Mouse (Mus musculus) myocyte (in vitro differentiated cells): ENCODE results near the gene Arhgap17. TPM values are rescaled to one million over a fixed set of nuclear protein-coding genes. Genes with fewer than 3 reads are reported as not detected.

ENCODE experiments used
- H3K27me3 ChIP-seq: one replicate; pipeline ENCODE4 v1.6.1; 2011; ENCODE audit not compliant: control insufficient read depth, insufficient read depth, insufficient read length
- H3K36me3 ChIP-seq: one replicate; pipeline ENCODE4 v1.6.1; 2011; ENCODE audit not compliant: control insufficient read depth, insufficient read depth
- H3K4me2 ChIP-seq: one replicate; pipeline ENCODE4 v1.6.1; 2011; ENCODE audit warnings: low read depth, control low read depth
- H3K4me3 ChIP-seq: one replicate; pipeline ENCODE4 v1.5.1; 2011; ENCODE audit warnings: mild to moderate bottlenecking, control low read depth, moderate library complexity
- H3K79me2 ChIP-seq: one replicate; pipeline ENCODE4 v1.6.1; 2011; ENCODE audit not compliant: control insufficient read depth, insufficient read depth
- H3ac ChIP-seq: one replicate; pipeline ENCODE4 v1.6.1; 2011; ENCODE audit not compliant: control insufficient read depth, insufficient read length
- CEBPB ChIP-seq: IDR thresholded peaks from 2 replicates; pipeline ENCODE4 v1.6.1; 2011; ENCODE audit warnings: mild to moderate bottlenecking, moderate library complexity; ENCODE audit not compliant: poor library complexity, insufficient read depth, severe bottlenecking
- E2F4 ChIP-seq: IDR thresholded peaks from one replicate; pipeline ENCODE4 v1.6.1; 2011; ENCODE audit warnings: mild to moderate bottlenecking, control low read depth, moderate library complexity; ENCODE audit not compliant: insufficient read depth
- MAX ChIP-seq: IDR thresholded peaks from one replicate; pipeline ENCODE4 v1.6.1; 2011; ENCODE audit warnings: low read depth, mild to moderate bottlenecking, control low read depth
- MYOD1 ChIP-seq, 3 experiments: IDR thresholded peaks; one replicate each; pipeline ENCODE4 v1.6.1; 2011; ENCODE audit warnings: control low read depth in 2 of 3, low read depth in 2 of 3, mild to moderate bottlenecking in 2 of 3, moderate library complexity in 1 of 3; ENCODE audit not compliant: insufficient read length in 2 of 3, control insufficient read depth in 1 of 3
- MYOG ChIP-seq, 3 experiments: IDR thresholded peaks; one replicate each; pipeline ENCODE4 v1.6.1; 2011; ENCODE audit warnings: control low read depth in 2 of 3, low read depth in 2 of 3, mild to moderate bottlenecking in 2 of 3; ENCODE audit not compliant: insufficient read length in 2 of 3, control insufficient read depth in 1 of 3, insufficient read depth in 1 of 3
- POLR2A ChIP-seq: IDR thresholded peaks from one replicate; pipeline ENCODE4 v1.6.1; 2011; ENCODE audit warnings: low read depth, mild to moderate bottlenecking, control low read depth, moderate library complexity; ENCODE audit not compliant: insufficient read length
- POLR2AphosphoS2 ChIP-seq: IDR thresholded peaks from one replicate; pipeline ENCODE4 v1.6.1; 2011; ENCODE audit warnings: low read depth, control low read depth; ENCODE audit not compliant: insufficient read length
- REST ChIP-seq: IDR thresholded peaks from one replicate; pipeline ENCODE4 v1.6.1; 2011; ENCODE audit warnings: mild to moderate bottlenecking, control low read depth, moderate library complexity; ENCODE audit not compliant: insufficient read depth, insufficient read length
- SRF ChIP-seq: IDR thresholded peaks from one replicate; pipeline ENCODE4 v1.6.1; 2011; ENCODE audit warnings: low read depth; ENCODE audit not compliant: control insufficient read depth, insufficient read length
- TCF12 ChIP-seq: IDR thresholded peaks from one replicate; pipeline ENCODE4 v1.6.1; 2011; ENCODE audit warnings: mild to moderate bottlenecking, control low read depth; ENCODE audit not compliant: poor library complexity, insufficient read depth, severe bottlenecking
- TCF3 ChIP-seq: IDR thresholded peaks from one replicate; pipeline ENCODE4 v1.6.1; 2011; ENCODE audit warnings: low read depth, control low read depth; ENCODE audit not compliant: insufficient read length
- USF1 ChIP-seq: IDR thresholded peaks from one replicate; pipeline ENCODE4 v1.6.1; 2011; ENCODE audit warnings: low read depth, mild to moderate bottlenecking, control low read depth, moderate library complexity
- polyA plus RNA-seq: library from polyadenylated mRNA; unstranded; fragments of >200 nt; fragmentation: generic; extraction: Trizol; gene quantifications from one replicate; pipeline ENCODE4 v1.2.1, GENCODE M21; 2012; ENCODE audit warnings: missing spikeins

Arhgap17 gene
- polyA plus RNA-seq, 1 experiment: 18.0 TPM

DNA sequence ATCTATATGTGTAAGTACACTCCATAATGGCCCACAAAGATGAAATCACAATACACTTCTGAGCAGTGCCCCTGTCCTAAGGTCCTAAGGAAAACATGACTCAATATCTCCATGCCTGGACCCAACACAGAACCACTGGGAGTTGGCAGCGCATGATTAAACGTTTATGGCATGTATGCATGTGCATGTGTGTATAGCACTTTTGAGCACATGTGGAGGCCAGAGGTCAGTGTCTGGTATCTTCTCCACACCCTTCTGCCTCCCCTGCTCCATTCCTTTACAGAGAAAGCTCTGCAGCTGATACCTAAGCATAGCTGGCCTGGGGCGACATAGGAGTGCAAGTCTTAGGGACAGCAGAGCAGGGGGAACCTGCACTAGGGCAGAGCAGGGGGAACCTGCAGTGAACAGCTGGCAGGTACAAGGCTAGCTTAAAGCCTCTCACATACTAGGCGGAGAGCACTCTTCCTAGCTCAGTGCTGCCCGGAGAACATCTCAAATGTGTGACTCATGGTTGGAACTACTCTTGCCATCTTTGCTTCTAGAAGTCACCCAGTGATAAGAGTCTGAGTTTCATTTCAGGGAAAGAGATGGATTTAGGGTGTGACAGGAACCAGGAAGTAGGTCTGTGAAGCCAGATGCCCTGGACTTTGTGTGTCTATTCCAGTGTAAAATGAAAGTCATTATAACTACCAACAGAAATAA lies 25.5 kb downstream of the Arhgap17 start:
- H3K4me2 ChIP-seq: no peak overlapping the region
- H3K79me2 ChIP-seq: peaks cover 83% of the 10 kb centered on the region
- TF ChIP-seq E2F4 (no peak), MYOG (IDR thresholded peaks at IDR 0.05; ENCODE audit: control insufficient read depth in 1 of 3, insufficient read depth in 1 of 3, insufficient read length in 2 of 3, low read depth in 2 of 3) (no peak), CEBPB (no peak), POLR2AphosphoS2 (no peak), TCF12 (no peak), POLR2A (no peak), USF1 (no peak), MYOD1 (IDR thresholded peaks at IDR 0.05; ENCODE audit: control insufficient read depth in 1 of 3, insufficient read length in 2 of 3, low read depth in 2 of 3) (no peak), REST (no peak), SRF (no peak), MAX (no peak), TCF3 (no peak)
- no peak overlapping the region for H3ac ChIP-seq
- no peaks in the 10 kb centered on the region for H3K27me3 ChIP-seq
- H3K4me3 ChIP-seq: no peak overlapping the region
- H3K36me3 ChIP-seq: no peaks in the 10 kb centered on the region

GRCm38 (mm10) chr7:123341896-123342295 lies 27.8 kb downstream of the Arhgap17 start:
- Histone ChIP-seq H3K36me3 (no peaks in the 10 kb centered on the region), H3K27me3 (no peaks in the 10 kb centered on the region), H3ac (no peak overlapping the region), H3K79me2 (peaks cover 64% of the 10 kb centered on the region), H3K4me2 (no peak overlapping the region), H3K4me3 (no peak overlapping the region)
- TF ChIP-seq POLR2AphosphoS2 (no peak), MYOG (IDR thresholded peaks at IDR 0.05; ENCODE audit: control insufficient read depth in 1 of 3, insufficient read depth in 1 of 3, insufficient read length in 2 of 3, low read depth in 2 of 3) (no peak), MYOD1 (IDR thresholded peaks at IDR 0.05; ENCODE audit: control insufficient read depth in 1 of 3, insufficient read length in 2 of 3, low read depth in 2 of 3) (no peak), TCF3 (no peak), TCF12 (no peak), POLR2A (no peak), REST (no peak), CEBPB (no peak), MAX (no peak), USF1 (no peak), SRF (no peak), E2F4 (no peak)

DNA sequence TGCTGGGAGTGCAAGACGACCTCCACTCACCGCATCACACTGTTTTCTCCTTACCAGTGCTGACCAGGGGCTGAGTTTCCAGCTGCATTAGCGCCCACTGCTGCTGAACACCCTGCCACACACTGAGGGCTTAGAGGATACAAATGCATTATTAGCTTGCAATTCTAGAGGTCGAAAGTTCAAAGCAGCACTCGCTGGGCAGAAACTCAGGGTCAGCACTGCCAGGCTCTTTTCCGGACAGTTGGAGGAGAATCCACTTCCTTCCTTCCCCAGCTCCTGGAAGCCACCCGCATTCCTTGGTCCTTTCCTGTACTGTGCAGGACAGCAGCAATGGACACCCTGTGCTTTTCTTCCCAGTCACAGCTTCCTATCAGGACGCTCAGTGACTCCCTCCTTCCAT lies 31.4 kb downstream of the Arhgap17 start:
- H3K79me2 ChIP-seq: peaks cover 40% of the 10 kb centered on the region
- H3K27me3 ChIP-seq: no peaks in the 10 kb centered on the region
- no peak for TF ChIP-seq SRF
- no peak for TF ChIP-seq POLR2A
- TF ChIP-seq TCF12: no peak
- no peak for TF ChIP-seq MYOD1 (IDR thresholded peaks at IDR 0.05; ENCODE audit: control insufficient read depth in 1 of 3, insufficient read length in 2 of 3, low read depth in 2 of 3)
- H3K4me2 ChIP-seq: no peak overlapping the region
- H3K36me3 ChIP-seq: no peaks in the 10 kb centered on the region
- H3ac ChIP-seq: no peak overlapping the region
- H3K4me3 ChIP-seq: no peak overlapping the region

GRCm38 (mm10) chr7:123336322-123336721 lies 33.4 kb downstream of the Arhgap17 start:
- TF ChIP-seq TCF12 (no peak), POLR2A (no peak), MYOD1 (IDR thresholded peaks at IDR 0.05; ENCODE audit: control insufficient read depth in 1 of 3, insufficient read length in 2 of 3, low read depth in 2 of 3) (no peak), POLR2AphosphoS2 (no peak), MAX (no peak), REST (no peak), USF1 (no peak)
- Histone ChIP-seq H3ac (no peak overlapping the region), H3K36me3 (no peaks in the 10 kb centered on the region), H3K27me3 (no peaks in the 10 kb centered on the region), H3K4me3 (no peak overlapping the region), H3K79me2 (peaks cover 25% of the 10 kb centered on the region), H3K4me2 (no peak overlapping the region)

DNA sequence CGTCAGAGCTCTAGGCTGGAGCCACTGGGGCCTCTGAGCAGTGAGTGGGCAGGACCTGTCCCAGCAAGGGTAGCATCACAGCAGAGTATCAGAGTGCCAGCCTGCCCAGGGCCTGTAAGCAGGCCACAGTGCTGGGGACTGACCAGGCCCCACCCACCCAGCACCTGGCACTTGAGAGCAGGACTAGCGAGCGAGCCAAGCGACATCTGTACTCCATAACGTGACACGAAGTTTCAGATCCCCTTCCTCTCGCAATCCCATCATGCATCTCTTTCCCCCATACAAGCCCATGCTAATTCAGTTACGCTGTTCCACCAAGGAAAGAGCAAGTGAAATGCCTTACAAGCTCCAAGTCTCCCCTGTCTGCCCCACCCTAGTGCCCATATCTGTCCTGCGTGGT lies 39.2 kb downstream of the Arhgap17 start:
- Histone ChIP-seq H3ac (no peak overlapping the region), H3K79me2 (peaks cover 6% of the 10 kb centered on the region), H3K4me2 (no peak overlapping the region), H3K4me3 (no peak overlapping the region), H3K27me3 (no peaks in the 10 kb centered on the region), H3K36me3 (no peaks in the 10 kb centered on the region)
- TF ChIP-seq E2F4: no peak
